8 mouse cellular contexts compared by ENCODE assay signal in genomic region chr12:18609835-18610234, GRCm38 (mm10).
A peak's percentile ranks its signal among the peaks of the same experiment; 100 is the strongest.
DNase-seq lines count a peak whose midpoint lies in the region; ATAC-seq and TF ChIP-seq lines count a peak whose summit lies in the region.

No protein-coding gene starts in this region.

- no peaks in the 10 kb centered on the region for H3K4me1 ChIP-seq in lung, adult 2 months (ENCODE audit: control insufficient read depth, insufficient read depth, low read length)

- peak overlapping the region; percentile 58 for H3K4me3 ChIP-seq in lung, adult 2 months (replicated peaks; ENCODE audit: extremely low read depth, low read depth, low read length)

- peak; percentile 1 to 21 for DNase-seq in left cerebral cortex, adult 18-20 months (ENCODE audit: low spot score in 2 of 2)
- DNase-seq in left cerebral cortex, adult 11 months (ENCODE audit: low spot score) = no peak
- peak; percentile 58 for DNase-seq in forelimb bud, embryonic 11.5 days (ENCODE audit: low read depth, low spot score)
- peak; percentile 64 to 66 for DNase-seq in heart, postnatal 36 days
- peak; percentile 33 for DNase-seq in large intestine, adult 2 months (ENCODE audit: low read depth, low spot score)
- DNase-seq in lung, adult 2 months = peak; percentile 41
- peak; percentile 73 for DNase-seq in testis, postnatal 14 days (ENCODE audit: low spot score)

- WGBS in large intestine, adult 2 months = under 1% methylated on average over 38 of the region's 38 CpGs
- WGBS in lung, adult 2 months = 3% methylated on average over 36 of the region's 38 CpGs

- peak; percentile 56; the same call in 1 of the 2 replicates for ATAC-seq in neutrophil, adult 5-6 weeks (ENCODE audit: extremely low read depth, insufficient number of reproducible peaks, low FRiP score, poor library complexity, severe bottlenecking)

- TF ChIP-seq POLR2A in lung, adult 2 months (IDR thresholded peaks at IDR 0.05; ENCODE audit: borderline replicate concordance, extremely low read depth, low read depth, low read length) = peak; percentile 50; the same call in 1 of the 2 replicates

- no peak for TF ChIP-seq CTCF in lung, adult 2 months (IDR thresholded peaks at IDR 0.05; ENCODE audit: insufficient read depth, low read length)

- intact Hi-C loops in heart, postnatal 36 days (cut with DNase I) = loop anchor here (10.0 kb wide), 1 partner anchor 755 kb away; no protein-coding TSS in a partner anchor
